ENCODE assay signal across 10 mouse cellular contexts in genomic region chr6:94225832-94226231, GRCm38 (mm10). TPM values are rescaled to one million over a fixed set of nuclear protein-coding genes. Genes with fewer than 3 reads are reported as not detected.
DNase-seq lines count a peak whose midpoint lies in the region; ATAC-seq and TF ChIP-seq lines count a peak whose summit lies in the region.
"Had no signal": no experiment of that assay in that cellular context is flagged by ENCODE, and none has a peak within 500 bp of the region (broad histone marks: within the 10 kb centered on the region; RNA-seq: fewer than 3 reads in every experiment).

No protein-coding gene starts in this region.

- no peak for TF ChIP-seq EP300 in liver, postnatal 0 days (IDR thresholded peaks at IDR 0.05; ENCODE audit: low read depth)

- no peak overlapping the region for H3ac ChIP-seq in myocyte (ENCODE audit: control insufficient read depth, insufficient read length)

- no peaks in the 10 kb centered on the region for H3K36me3 ChIP-seq in kidney, postnatal 0 days (ENCODE audit: insufficient read depth, low read length)
- H3K36me3 ChIP-seq in heart, embryonic 14.5 days (ENCODE audit: control insufficient read depth, insufficient read depth, low read length) = no peaks in the 10 kb centered on the region
- H3K36me3 ChIP-seq in myocyte (ENCODE audit: control insufficient read depth, insufficient read depth) = no peaks in the 10 kb centered on the region
- H3K36me3 ChIP-seq in liver, postnatal 0 days (replicated peaks; ENCODE audit: insufficient read depth, low read length) = no peaks in the 10 kb centered on the region
- H3K36me3 ChIP-seq: G1E; limb, embryonic 15.5 days had no signal

- H3K9me3 ChIP-seq in kidney, postnatal 0 days (replicated peaks; ENCODE audit: low read length) = no peaks in the 10 kb centered on the region
- no peaks in the 10 kb centered on the region for H3K9me3 ChIP-seq in heart, embryonic 14.5 days (ENCODE audit: control insufficient read depth, low read length)
- no peaks in the 10 kb centered on the region for H3K9me3 ChIP-seq in liver, postnatal 0 days (ENCODE audit: low read length)
- H3K9me3 ChIP-seq: limb, embryonic 15.5 days had no signal

- H3K4me3 ChIP-seq in kidney, postnatal 0 days (replicated peaks; ENCODE audit: low read depth, low read length) = no peak overlapping the region
- H3K4me3 ChIP-seq in brown adipose tissue, adult 24 weeks (ENCODE audit: insufficient read depth, low read depth, low read length) = no peak overlapping the region
- H3K4me3 ChIP-seq in heart, embryonic 14.5 days (ENCODE audit: control insufficient read depth in 1 of 2, insufficient read depth in 1 of 2, low read depth in 1 of 2, low read length in 2 of 2) = no peak overlapping the region
- peak overlapping the region; percentile 10 for H3K4me3 ChIP-seq in myocyte
- H3K4me3 ChIP-seq in liver, postnatal 0 days (ENCODE audit: low read depth, low read length) = no peak overlapping the region
- H3K4me3 ChIP-seq: limb, embryonic 15.5 days had no signal

- H3K27ac ChIP-seq in kidney, postnatal 0 days = no peak overlapping the region
- H3K27ac ChIP-seq in brown adipose tissue, adult 24 weeks (replicated peaks; ENCODE audit: low read depth, low read length) = peak overlapping the region; percentile 19; the same call in 1 of the 2 replicates
- peak overlapping the region in 1 of 2 experiments; percentile 14; a peak in 2 of 4 replicates for H3K27ac ChIP-seq in heart, embryonic 14.5 days (replicated peaks in 1 of 2; ENCODE audit: control insufficient read depth in 1 of 2, insufficient read depth in 1 of 2, low read depth in 2 of 2, low read length in 2 of 2)
- H3K27ac ChIP-seq in liver, postnatal 0 days (ENCODE audit: low read depth) = no peak overlapping the region
- H3K27ac ChIP-seq: limb, embryonic 15.5 days had no signal

- no peaks in the 10 kb centered on the region for H3K79me2 ChIP-seq in myocyte (ENCODE audit: control insufficient read depth, insufficient read depth)

- H3K9ac ChIP-seq in kidney, postnatal 0 days (ENCODE audit: low read depth, low read length) = no peak overlapping the region
- no peak overlapping the region for H3K9ac ChIP-seq in heart, embryonic 14.5 days (ENCODE audit: low read length)
- H3K9ac ChIP-seq in liver, postnatal 0 days (replicated peaks) = no peak overlapping the region
- H3K9ac ChIP-seq: limb, embryonic 15.5 days had no signal

- no peaks in the 10 kb centered on the region for H3K27me3 ChIP-seq in kidney, postnatal 0 days (ENCODE audit: insufficient read depth, low read length)
- no peaks in the 10 kb centered on the region for H3K27me3 ChIP-seq in heart, embryonic 14.5 days (ENCODE audit: control insufficient read depth, insufficient read depth, low read length)
- H3K27me3 ChIP-seq in myocyte (ENCODE audit: control insufficient read depth, insufficient read depth, insufficient read length) = no peaks in the 10 kb centered on the region
- H3K27me3 ChIP-seq in liver, postnatal 0 days (ENCODE audit: insufficient read depth, low read length) = no peaks in the 10 kb centered on the region
- H3K27me3 ChIP-seq: limb, embryonic 15.5 days had no signal

- H3K4me1 ChIP-seq in kidney, postnatal 0 days (replicated peaks; ENCODE audit: insufficient read depth, low read length) = peaks cover 7% of the 10 kb centered on the region
- H3K4me1 ChIP-seq in brown adipose tissue, adult 24 weeks (ENCODE audit: control insufficient read depth, insufficient read depth, insufficient read length, low read length) = peaks cover 24% of the 10 kb centered on the region
- peaks cover 36 to 44% of the 10 kb centered on the region in 2 experiments for H3K4me1 ChIP-seq in heart, embryonic 14.5 days (ENCODE audit: control insufficient read depth in 2 of 2, insufficient read depth in 2 of 2, low read length in 2 of 2)
- peaks cover 22% of the 10 kb centered on the region for H3K4me1 ChIP-seq in liver, postnatal 0 days (ENCODE audit: insufficient read depth)

- TF ChIP-seq CTCF in kidney, postnatal 0 days (IDR thresholded peaks at IDR 0.05; ENCODE audit: low read depth) = no peak
- TF ChIP-seq CTCF in liver, postnatal 0 days (IDR thresholded peaks at IDR 0.05; ENCODE audit: low read depth) = no peak

- H3K4me2 ChIP-seq in kidney, postnatal 0 days (ENCODE audit: low read length) = no peak overlapping the region
- no peak overlapping the region for H3K4me2 ChIP-seq in heart, embryonic 14.5 days (ENCODE audit: low read length)
- H3K4me2 ChIP-seq in myocyte (ENCODE audit: low read depth) = peak overlapping the region; percentile 97
- H3K4me2 ChIP-seq in liver, postnatal 0 days (ENCODE audit: low read depth, low read length) = no peak overlapping the region
- H3K4me2 ChIP-seq: limb, embryonic 15.5 days had no signal

- no peak for TF ChIP-seq POLR2A in myocyte (IDR thresholded peaks at IDR 0.05; ENCODE audit: insufficient read length, low read depth)

- 22% methylated on average over 3 of the region's 3 CpGs for WGBS in kidney, postnatal 0 days
- 23% methylated on average over 3 of the region's 3 CpGs for WGBS in heart, embryonic 14.5 days
- WGBS in liver, postnatal 0 days (ENCODE audit: insufficient replicate concordance) = 33% methylated on average over 3 of the region's 3 CpGs

- ATAC-seq in kidney, postnatal 0 days (replicated peaks; ENCODE audit: low FRiP score, low read depth) = no peak
- 0 out of 2 replicates have a peak, but pooled peaks have one; percentile 51 for ATAC-seq in heart, embryonic 14.5 days (ENCODE audit: insufficient number of reproducible peaks, insufficient read depth, low FRiP score, low read depth)
- ATAC-seq in liver, postnatal 0 days = no peak

- DNase-seq in kidney, postnatal 0 days (ENCODE audit: low spot score) = peak; percentile 38
- no peak for DNase-seq in kidney, adult 18-20 months
- no peak for DNase-seq in liver, postnatal 0 days
- DNase-seq in thymus, postnatal 0 days (ENCODE audit: low spot score) = no peak
- DNase-seq in urinary bladder, postnatal 10 days (ENCODE audit: low spot score) = no peak

TF ChIP-seq in myocyte, 11 proteins besides CTCF, POLR2A, EP300 and RAD21:
- TF ChIP-seq TCF3 (IDR thresholded peaks at IDR 0.05; ENCODE audit: insufficient read length, low read depth) (no peak), MAX (IDR thresholded peaks at IDR 0.05; ENCODE audit: low read depth) (no peak), REST (IDR thresholded peaks at IDR 0.05; ENCODE audit: insufficient read depth, insufficient read length) (no peak), POLR2AphosphoS2 (IDR thresholded peaks at IDR 0.05; ENCODE audit: insufficient read length, low read depth) (no peak), CEBPB (IDR thresholded peaks at IDR 0.05; ENCODE audit: insufficient read depth, poor library complexity, severe bottlenecking) (no peak), MYOD1 (IDR thresholded peaks at IDR 0.05; ENCODE audit: control insufficient read depth in 1 of 3, insufficient read length in 2 of 3, low read depth in 2 of 3) (no peak), E2F4 (IDR thresholded peaks at IDR 0.05; ENCODE audit: insufficient read depth) (no peak), USF1 (IDR thresholded peaks at IDR 0.05; ENCODE audit: low read depth) (no peak), TCF12 (IDR thresholded peaks at IDR 0.05; ENCODE audit: insufficient read depth, poor library complexity, severe bottlenecking) (no peak)

RNA-seq across cellular contexts. Expression of gene Magi1, which starts 57.9 kb away (rescaled TPM):
- 6.2 TPM in 2 replicates for polyA plus RNA-seq in kidney, postnatal 0 days (2015; fragmentation: Nextera tagmentation; extraction: Ambion mirVana)
- polyA plus RNA-seq in brown adipose tissue, adult 24 weeks (2012; ENCODE audit: insufficient read depth, insufficient read length, missing spikeins) = 3.3 and 4.5 TPM in 2 replicates
- 7.6 and 7.9 TPM in 2 replicates for polyA plus RNA-seq in heart, embryonic 14.5 days (2014; fragmentation: Nextera tagmentation; extraction: Ambion mirVana)
- polyA plus RNA-seq in myocyte (2012; fragmentation: generic; extraction: Trizol) = 3.4 TPM
- 1.2 and 1.9 TPM in 2 replicates for polyA plus RNA-seq in liver, postnatal 0 days (2015; fragmentation: Nextera tagmentation; extraction: Ambion mirVana)
- polyA plus RNA-seq in thymus, postnatal 0 days (2015; fragmentation: Nextera tagmentation; extraction: Ambion mirVana) = 1.4 and 1.5 TPM in 2 replicates
